Mouse (Mus musculus) mouse trophoblast stem cell (cell line): ENCODE results near the gene Ksr1.

ENCODE experiments used
- in situ Hi-C, 2 experiments: fragments of 300-500 bp; cut with MseI, MboI; formaldehyde crosslinking; loops; 2 replicates in 1 of 2; 3 replicates in 1 of 2; pipeline ENCODE4 v1.15.1; 2025

Ksr1 gene

DNA sequence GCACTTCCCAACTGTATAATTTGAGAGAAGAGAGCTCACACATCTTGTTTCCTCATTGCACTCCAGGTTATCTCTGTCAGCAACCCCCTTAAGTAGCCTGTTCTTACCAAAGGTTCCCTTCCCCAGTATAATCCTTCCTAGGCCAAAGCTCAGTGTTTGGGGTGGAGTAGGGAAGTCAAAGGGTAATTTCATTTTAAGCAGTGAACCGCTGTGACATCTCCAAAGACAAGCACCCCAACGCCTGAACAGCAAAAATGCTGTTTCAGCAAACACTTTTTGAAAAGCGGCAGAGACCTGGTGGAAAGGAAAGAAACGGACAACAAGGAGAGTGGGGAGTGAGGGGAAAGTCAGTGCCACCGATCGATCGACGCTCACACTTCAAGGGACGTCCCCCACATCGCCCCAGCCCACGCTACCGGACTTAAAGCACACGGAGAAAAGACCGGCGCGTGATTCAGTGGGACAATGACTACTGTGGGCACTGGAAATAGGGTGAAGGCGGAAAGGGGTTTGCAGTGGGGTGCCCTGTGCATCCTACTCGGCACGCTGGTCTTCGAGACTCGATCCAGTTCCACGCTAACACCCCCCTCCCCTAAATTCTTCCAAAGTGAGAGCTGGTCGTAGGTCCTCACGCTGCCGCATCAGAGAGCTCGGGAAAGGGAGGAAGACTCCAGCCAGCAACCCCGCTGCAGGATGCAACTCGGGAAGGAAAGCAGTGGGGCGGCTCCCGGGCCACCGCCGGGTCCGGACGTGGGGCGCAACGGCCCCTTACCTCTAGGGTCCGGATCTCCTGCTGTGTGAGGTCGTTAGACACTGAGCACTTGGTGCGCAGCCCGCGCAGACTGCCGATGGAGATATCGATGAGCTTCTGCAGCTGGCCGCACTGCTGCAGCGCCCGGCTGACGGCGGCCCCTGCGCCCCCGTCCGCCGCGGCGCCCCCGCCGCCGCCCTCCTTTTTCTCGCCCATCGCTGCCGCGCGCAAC lies 633 bp downstream of the Ksr1 start:
- in situ Hi-C loops = no loop called here

- in situ Hi-C loops = no loop called here
Observed at GRCm38 (mm10) chr11:79144741-79145140, 1.5 kb downstream of the Ksr1 start.

GRCm38 (mm10) chr11:79144043-79144591 lies 2.1 kb downstream of the Ksr1 start:
- in situ Hi-C loops = no loop called here

GRCm38 (mm10) chr11:79143322-79143721 lies 2.9 kb downstream of the Ksr1 start:
- in situ Hi-C loops = no loop called here

- in situ Hi-C loops = no loop called here
Observed at GRCm38 (mm10) chr11:79142381-79142780, 3.8 kb downstream of the Ksr1 start.

DNA sequence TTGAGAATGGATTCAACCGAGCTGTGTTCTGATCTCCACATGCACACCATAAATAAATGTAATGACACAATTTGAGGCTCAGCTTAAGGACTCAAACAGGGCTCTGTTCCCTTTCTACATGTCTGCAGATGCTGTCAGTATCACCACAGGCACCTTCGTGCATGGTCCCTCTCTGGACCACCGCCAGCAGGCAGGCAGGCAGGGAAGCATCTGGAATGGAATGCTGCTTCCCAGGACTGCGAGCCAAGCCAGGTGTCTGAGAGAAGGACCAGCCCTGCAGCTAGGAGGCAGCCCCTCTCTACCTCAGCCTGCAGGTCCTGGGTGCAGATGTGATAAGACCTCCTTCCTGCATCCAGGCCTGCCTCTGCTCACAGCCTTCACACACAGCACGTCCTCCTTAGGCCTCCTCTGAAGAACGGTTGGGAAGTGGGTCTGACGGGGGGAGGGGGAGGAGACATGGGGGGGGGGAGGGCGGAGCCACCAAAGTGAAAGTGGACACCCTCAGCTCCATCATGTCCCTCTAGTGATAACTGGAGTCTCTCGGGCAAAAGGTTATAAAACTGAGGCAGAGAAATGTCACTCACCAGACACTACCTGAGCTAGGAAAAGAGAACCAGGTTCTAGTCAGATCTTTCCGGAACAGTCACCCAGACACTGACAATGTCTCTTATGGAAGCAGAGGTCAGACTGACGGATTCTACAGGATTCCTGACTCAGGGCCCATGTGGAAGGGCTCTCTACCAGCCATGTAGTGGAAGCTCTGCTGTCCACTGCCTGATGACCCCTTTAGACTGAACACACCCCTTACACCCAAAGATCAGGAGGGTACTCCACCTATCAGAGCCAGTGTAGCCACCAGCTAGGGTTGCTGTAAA lies 4.7 kb downstream of the Ksr1 start:
- in situ Hi-C loops = no loop called here

DNA sequence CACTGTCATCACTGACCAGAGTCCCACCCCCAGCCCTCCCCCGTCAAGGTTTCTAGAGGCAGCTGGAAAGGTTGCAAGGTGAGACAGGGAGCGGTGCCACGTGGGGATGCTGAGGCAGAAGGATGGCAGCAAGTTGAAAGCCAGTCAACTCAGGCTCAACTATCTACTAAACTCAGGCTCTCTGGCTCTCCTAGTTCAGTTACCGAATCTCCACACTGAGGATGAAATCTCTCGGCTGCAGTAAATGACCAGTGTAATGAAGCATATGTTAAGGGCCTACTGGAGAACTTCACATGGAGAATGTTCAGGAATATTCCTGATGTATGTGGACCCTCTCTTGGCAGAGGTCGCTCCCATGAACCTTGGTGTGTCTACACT lies 5.7 kb downstream of the Ksr1 start:
- in situ Hi-C loops = no loop called here

DNA sequence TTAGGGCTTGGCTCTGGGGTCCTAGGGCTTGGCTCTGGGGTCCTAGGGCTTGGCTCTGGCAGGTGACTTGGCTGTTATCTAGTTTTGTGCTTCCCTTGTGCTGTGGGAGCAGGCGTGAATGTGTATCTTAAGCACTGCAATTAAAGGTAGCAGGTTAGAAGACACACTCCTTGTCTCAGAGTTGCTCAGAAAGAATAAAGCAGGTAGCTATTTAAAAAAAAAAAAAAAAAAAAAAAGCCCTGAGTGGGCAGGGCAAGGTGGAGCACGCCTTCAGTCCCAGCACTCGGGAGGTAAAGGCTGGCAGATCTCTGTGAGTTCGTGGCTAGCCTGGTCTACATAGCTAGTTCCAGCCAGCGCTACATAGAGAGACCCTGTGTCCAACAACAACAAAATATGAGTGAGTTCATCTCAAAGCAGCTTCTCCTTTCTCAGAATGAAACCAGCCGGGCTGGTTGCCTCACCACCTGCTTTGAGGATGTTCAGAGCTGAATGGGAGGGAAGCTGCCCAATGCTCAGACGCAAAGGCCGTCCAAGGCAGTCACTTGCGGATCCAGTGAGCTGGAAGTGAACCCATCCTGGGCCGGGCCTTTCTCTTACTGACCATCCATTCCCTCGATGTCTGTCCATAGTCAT lies 6.2 kb downstream of the Ksr1 start:
- in situ Hi-C loops = no loop called here

DNA sequence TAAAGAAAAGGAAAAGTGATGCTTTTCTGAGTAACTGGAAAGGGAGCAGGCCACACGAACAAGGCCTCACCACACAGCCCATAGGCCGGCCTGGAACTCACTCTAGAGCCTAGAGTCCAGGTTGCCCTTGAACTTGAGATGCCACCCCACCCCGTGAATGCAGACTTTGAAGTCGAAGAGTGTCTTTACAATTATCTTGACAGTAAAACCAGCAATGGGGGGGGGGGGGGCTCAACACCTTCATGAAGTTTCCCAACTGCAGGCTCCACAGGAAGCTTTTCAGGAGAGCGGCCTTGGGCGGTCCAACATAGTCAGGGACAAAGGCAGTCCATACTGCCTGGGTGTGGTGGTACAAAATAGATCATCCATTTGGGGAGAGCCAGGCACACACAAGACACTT lies 7.6 kb downstream of the Ksr1 start:
- in situ Hi-C loops = no loop called here

- in situ Hi-C loops = no loop called here
Observed at GRCm38 (mm10) chr11:79137245-79137644, 9.0 kb downstream of the Ksr1 start.

GRCm38 (mm10) chr11:79135685-79136360 lies 10.4 kb downstream of the Ksr1 start:
- in situ Hi-C loops = no loop called here

DNA sequence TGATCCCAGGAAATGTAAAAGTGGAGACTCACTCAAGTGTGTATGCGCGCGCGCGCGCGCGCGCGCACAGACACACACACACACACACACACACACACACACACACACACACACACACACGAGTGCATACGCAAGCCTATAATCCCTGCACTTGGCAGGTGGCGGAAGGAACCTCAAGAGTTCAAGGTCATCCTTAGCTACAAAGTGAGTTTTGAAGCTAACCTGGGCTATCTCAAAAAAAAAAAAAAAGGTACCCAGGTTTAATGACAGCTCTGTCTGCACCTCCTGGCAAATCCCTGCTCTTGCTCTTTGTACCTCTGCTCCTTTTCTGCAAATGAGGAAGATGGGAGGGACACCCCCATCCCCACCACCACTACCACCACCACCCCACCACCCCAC lies 11.1 kb downstream of the Ksr1 start:
- in situ Hi-C loops = no loop called here

- in situ Hi-C loops = no loop called here
Observed at GRCm38 (mm10) chr11:79134416-79135104, 11.6 kb downstream of the Ksr1 start.

- in situ Hi-C loops = no loop called here
Observed at GRCm38 (mm10) chr11:79133961-79134360, 12.2 kb downstream of the Ksr1 start.

DNA sequence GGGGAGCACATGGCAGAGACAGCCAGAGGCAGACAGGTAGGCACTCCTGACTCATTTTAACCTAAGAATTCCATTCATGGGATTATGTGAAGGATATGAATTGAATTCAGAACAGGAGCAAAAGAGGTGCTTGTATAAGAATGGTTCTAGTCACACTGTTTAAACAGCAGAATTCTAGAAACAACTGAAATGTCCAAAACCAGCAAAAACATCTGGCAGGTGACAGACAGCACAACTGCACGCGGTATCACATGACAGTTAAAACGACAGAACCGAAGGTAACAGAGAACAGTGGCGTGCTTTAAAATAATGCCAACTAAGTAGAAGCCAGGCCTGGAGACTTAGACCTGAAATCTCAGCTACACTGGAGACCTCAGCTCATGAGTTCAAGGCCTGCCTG lies 13.2 kb downstream of the Ksr1 start:
- in situ Hi-C loops = no loop called here

- in situ Hi-C loops = no loop called here
Observed at GRCm38 (mm10) chr11:79131949-79132411, 14.2 kb downstream of the Ksr1 start.

DNA sequence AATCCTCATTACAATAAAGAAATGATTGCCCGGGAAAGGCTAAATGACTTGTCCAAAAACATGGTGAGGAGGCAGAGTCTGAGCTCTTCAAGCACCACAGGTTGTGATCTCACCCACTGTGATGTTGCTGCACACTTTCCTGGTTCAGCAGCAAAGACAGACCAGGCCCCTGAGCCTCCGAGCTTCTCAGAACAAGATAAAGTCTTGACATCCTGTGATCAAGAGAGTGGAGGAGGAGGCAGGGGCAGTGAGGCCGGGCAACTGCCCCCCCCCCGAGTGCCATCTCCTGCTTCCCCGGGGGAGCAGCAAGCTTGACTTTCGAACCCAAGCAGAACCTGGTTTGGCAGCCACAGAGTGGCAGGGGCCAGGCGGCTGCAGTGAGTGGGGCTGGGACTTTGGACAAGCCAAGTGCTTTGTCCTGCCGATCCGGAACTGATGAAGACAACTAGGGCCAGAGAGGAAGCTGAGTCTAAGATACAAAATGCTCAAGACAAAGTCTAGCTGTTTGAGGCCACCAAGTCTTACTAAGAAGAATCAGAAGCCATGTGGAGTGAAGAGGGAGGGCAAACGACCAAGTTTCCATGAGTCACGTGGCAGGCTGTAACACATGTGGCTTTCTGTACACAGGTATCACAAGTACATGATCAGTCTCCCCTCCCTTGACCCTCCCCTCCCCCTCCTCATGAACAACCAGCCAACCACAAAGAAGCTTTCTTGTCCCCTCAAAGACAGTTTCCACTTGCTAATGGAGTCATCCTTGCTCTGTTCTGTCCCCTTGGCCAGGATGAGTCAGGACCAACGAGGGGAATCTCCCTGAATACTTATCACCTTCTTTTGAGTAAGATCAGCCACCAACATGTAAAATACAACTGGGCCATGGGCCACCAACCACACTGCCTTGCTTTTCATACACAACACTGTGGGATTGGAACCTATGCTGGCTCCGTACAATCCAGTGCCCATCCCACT lies 16.5 kb downstream of the Ksr1 start:
- in situ Hi-C loops = no loop called here

- in situ Hi-C loops = no loop called here
Observed at GRCm38 (mm10) chr11:79128233-79128632, 18.0 kb downstream of the Ksr1 start.

GRCm38 (mm10) chr11:79126963-79127362 lies 19.2 kb downstream of the Ksr1 start:
- in situ Hi-C loops = no loop called here
